Mouse (Mus musculus) hindbrain, embryonic 10.5 days (tissue): ENCODE measurements around the gene Srgap1. TPM values are rescaled to one million over a fixed set of nuclear protein-coding genes. Genes with fewer than 3 reads are reported as not detected.
A peak's percentile ranks its signal among the peaks of the same experiment; 100 is the strongest.

Experiments
- DNase-seq: peaks from one replicate; pipeline ENCODE4 v3.0.0-alpha.2; 2017; ENCODE audit warnings: low spot score
- H3K27ac ChIP-seq: fragments of 300-500 bp; sonication (generic); 2 replicates; pipeline ENCODE4 v1.5.1; 2016; ENCODE audit warnings: mild to moderate bottlenecking, moderate library complexity
- H3K27me3 ChIP-seq: fragments of 300-500 bp; sonication (generic); 2 replicates; pipeline ENCODE4 v1.6.1; 2016; ENCODE audit warnings: mild to moderate bottlenecking; ENCODE audit not compliant: poor library complexity, insufficient read depth, severe bottlenecking
- H3K36me3 ChIP-seq: fragments of 300-500 bp; sonication (generic); 2 replicates; pipeline ENCODE4 v1.6.1; 2016; ENCODE audit warnings: mild to moderate bottlenecking, moderate library complexity
- H3K4me1 ChIP-seq: fragments of 300-500 bp; sonication (generic); replicated peaks from 2 replicates; pipeline ENCODE4 v1.6.1; 2016; ENCODE audit warnings: mild to moderate bottlenecking
- H3K4me3 ChIP-seq: fragments of 300-500 bp; sonication (generic); 2 replicates; pipeline ENCODE4 v1.5.1; 2016; ENCODE audit warnings: mild to moderate bottlenecking, moderate library complexity
- H3K9me3 ChIP-seq: fragments of 300-500 bp; sonication (generic); 2 replicates; pipeline ENCODE4 v1.6.1; 2016; ENCODE audit warnings: mild to moderate bottlenecking, moderate library complexity
- WGBS: fragments of 180-500 bp; shearing (Covaris S2); methylation state at CpG from one replicate; pipeline ENCODE4 v1.1.7; 2016; 5-methylcytosine and 5-hydroxymethylcytosine counted together
- polyA plus RNA-seq: library from polyadenylated mRNA; unstranded; fragments of >200 nt; fragmentation: Nextera tagmentation; extraction: Ambion mirVana; gene quantifications from 2 replicates; pipeline ENCODE4 v1.2.1, GENCODE M21; 2016

The Srgap1 gene
- polyA plus RNA-seq, 1 experiment from 2014 or later = 17.8 TPM

DNA sequence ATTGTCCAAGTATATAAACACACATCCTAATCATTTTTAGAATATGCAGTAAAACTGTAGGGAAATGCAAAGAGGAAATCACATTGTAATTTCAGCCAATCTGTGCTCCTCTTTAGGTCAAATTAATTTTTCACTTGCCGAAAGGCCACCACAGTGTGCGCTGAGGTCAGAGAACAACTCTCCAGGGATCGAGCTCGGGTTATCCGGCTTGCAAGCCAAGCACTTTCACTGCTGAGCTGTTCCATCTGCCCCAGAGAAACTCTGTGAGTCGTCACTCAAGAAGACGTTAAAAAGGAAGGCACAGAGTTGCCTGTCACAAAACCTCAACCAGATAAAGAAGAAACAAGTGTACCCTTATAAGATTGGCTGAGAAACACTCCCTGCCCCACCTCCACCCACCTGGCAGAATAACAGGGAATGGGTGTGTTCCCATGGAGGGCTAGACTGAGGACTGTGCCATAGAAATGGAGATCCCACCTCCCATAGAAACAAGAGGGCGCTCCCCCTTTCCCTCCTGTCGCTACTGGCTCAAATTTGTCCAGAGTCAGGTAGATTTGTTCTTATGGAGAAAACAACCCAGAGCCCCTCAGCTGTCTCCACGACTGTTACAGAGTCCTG lies 63.0 kb downstream of the Srgap1 start:
- peaks cover 15% of the 10 kb centered on the region; the same call in 1 of the 2 replicates for H3K4me1 ChIP-seq
- 64% methylated on average over 10 of the region's 10 CpGs for WGBS
- no peak overlapping the region for H3K27ac ChIP-seq
- no peak for DNase-seq
- peaks cover 5% of the 10 kb centered on the region; the same call in 1 of the 2 replicates for H3K36me3 ChIP-seq
- H3K4me3 ChIP-seq = no peak overlapping the region
- no peaks in the 10 kb centered on the region for H3K27me3 ChIP-seq
- no peaks in the 10 kb centered on the region for H3K9me3 ChIP-seq

DNA sequence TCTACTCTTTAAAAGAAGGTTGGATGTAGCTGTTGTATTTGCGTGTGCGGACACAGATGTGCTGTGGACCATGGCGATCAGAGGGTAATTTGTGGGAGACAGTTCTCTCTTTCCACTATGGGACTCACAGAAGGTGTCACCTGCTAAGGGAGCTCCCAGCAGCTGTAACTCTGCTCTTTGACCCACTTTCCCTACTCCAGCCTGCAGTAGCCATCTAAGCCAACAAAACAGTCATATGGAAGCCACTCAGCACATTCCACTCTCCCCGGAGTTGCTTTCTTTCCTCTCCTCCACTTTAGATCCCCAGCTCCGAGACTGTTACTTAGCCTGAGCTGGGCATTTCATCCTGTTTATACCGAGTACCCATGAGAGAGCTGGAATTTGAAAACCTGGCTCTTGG lies 71.8 kb downstream of the Srgap1 start:
- Histone ChIP-seq H3K9me3 (no peaks in the 10 kb centered on the region), H3K4me1 (peaks cover 34% of the 10 kb centered on the region), H3K4me3 (no peak overlapping the region), H3K27me3 (no peaks in the 10 kb centered on the region), H3K27ac (peak overlapping the region; percentile 16; the same call in 1 of the 2 replicates), H3K36me3 (no peaks in the 10 kb centered on the region)
- DNase-seq = no peak
- 81% methylated on average over 6 of the region's 6 CpGs for WGBS

DNA sequence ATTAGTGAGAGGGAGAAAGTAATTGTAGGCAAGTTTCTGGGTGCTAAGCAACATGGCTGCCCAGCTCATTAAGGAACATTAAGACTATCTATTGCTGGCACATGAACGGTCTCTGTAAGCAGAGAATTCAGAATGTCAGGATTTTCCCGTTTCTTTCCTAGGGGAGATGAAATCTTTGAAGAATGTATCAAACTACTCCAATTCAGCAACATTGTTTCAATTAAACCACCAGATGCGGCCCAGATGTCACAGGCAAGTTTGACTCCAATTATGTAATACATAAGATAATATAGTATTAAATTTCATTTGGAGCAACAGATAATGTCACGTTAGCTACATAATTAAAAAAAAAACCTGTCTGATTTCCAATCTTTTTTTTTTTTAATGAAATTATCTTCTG lies 72.5 kb downstream of the Srgap1 start:
- no peaks in the 10 kb centered on the region for H3K36me3 ChIP-seq
- H3K4me3 ChIP-seq = no peak overlapping the region
- H3K27ac ChIP-seq = no peak overlapping the region
- H3K27me3 ChIP-seq = no peaks in the 10 kb centered on the region
- no peak for DNase-seq
- peaks cover 38% of the 10 kb centered on the region for H3K4me1 ChIP-seq
- 76% methylated on average over 4 of the region's 4 CpGs for WGBS
- no peaks in the 10 kb centered on the region for H3K9me3 ChIP-seq

DNA sequence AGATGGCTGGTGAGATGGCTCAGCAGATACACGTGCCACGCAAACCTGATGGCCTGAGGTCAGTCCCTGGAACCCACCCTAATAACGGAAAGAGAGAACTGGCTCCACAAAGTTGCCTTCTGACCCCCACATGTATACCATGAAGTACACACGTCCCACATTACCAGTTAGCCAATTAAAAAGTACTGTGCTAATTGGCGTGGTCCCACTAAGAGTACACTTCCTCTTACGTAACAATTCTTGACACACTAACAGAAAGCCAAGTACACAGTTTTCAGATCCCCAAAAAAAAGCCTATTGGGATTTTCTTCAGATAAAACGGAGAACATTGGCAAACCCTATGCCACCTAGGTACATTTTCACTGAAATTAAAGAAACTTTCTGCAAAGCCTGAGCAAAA lies 73.8 kb downstream of the Srgap1 start:
- no peaks in the 10 kb centered on the region for H3K27me3 ChIP-seq
- DNase-seq = no peak
- 88% methylated on average over 7 of the region's 7 CpGs for WGBS
- H3K4me3 ChIP-seq = no peak overlapping the region
- peaks cover 49% of the 10 kb centered on the region for H3K4me1 ChIP-seq
- no peaks in the 10 kb centered on the region for H3K9me3 ChIP-seq
- H3K27ac ChIP-seq = no peak overlapping the region
- no peaks in the 10 kb centered on the region for H3K36me3 ChIP-seq

DNA sequence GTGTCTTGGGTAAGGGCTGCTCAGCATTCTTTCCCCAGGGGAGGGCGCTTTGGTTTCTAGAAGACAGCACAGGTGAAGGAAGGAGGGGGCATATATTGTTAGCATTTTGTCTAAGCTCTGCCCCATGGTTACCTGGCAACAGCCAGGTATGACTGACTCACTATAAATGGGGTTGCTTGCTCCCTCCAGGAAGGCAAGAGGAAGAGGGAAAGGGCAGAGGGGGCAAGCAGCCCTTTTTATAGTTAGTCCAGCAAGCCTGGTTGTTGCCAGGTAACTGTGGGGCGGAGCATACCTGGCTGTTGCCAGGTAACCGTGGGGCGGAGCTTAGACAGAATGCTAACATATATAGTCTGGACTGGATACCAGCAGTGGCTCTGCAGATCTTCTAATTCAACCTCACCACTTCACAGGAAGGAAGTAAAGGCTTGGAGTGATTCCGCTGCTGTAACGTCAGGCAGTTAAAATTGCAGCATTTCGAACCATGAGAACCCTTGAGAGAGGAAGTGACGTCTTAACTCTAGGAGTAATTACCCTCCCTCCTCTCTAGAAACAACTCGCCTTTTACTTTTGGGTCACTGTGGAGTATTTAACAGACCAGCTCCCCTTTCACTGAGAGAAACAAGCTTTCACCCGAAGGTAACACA lies 74.7 kb downstream of the Srgap1 start:
- WGBS = 86% methylated on average over 10 of the region's 10 CpGs
- no peaks in the 10 kb centered on the region for H3K27me3 ChIP-seq
- 0 out of 2 replicates have a peak overlapping the region, but pooled peaks have one; percentile 8 for H3K27ac ChIP-seq
- no peaks in the 10 kb centered on the region for H3K36me3 ChIP-seq
- no peak for DNase-seq
- H3K4me1 ChIP-seq = peaks cover 57% of the 10 kb centered on the region
- H3K4me3 ChIP-seq = no peak overlapping the region
- H3K9me3 ChIP-seq = no peaks in the 10 kb centered on the region

DNA sequence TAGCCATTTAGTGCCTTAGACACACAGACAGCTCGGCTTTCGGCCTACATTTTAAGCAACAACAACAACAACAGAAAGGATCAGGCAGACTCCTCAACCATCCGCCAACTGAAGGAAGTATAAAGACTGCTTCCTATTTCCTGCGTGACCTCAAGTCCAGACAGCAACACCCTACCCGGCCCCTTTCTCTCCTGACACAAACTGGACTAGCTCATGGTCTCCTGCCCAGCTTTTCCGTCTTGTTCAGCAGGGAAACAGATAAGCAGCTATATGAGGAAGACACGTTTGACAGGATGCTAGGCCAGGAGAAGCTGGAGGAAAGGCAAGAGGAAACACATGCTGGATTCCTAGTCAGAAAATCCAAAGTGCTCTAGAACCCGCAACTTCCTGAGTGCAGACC lies 75.5 kb downstream of the Srgap1 start:
- H3K27me3 ChIP-seq = no peaks in the 10 kb centered on the region
- no peaks in the 10 kb centered on the region for H3K9me3 ChIP-seq
- peak overlapping the region; percentile 67 for H3K27ac ChIP-seq
- no peaks in the 10 kb centered on the region for H3K36me3 ChIP-seq
- peaks cover 60% of the 10 kb centered on the region for H3K4me1 ChIP-seq
- H3K4me3 ChIP-seq = no peak overlapping the region
- WGBS = 57% methylated on average over 8 of the region's 8 CpGs
- DNase-seq = no peak

DNA sequence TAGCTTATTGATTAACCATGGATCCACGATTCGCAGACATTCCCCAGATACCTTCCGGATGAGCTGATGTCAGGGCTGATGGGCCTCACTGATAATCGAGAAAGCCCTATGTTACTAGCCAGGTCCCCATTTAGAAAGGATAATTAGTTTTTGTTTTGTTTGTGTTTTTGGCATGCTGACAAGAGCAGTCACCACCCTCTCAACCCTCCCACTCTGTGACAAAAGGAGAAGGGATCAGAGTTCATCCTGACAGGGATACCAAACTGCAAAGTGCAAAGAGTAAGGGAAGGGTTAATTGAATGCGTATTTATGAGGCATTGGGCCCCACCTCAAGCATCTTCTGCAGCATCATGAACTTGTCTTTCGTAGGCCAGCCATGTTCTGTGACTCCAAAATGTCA lies 76.2 kb downstream of the Srgap1 start:
- no peaks in the 10 kb centered on the region for H3K9me3 ChIP-seq

DNA sequence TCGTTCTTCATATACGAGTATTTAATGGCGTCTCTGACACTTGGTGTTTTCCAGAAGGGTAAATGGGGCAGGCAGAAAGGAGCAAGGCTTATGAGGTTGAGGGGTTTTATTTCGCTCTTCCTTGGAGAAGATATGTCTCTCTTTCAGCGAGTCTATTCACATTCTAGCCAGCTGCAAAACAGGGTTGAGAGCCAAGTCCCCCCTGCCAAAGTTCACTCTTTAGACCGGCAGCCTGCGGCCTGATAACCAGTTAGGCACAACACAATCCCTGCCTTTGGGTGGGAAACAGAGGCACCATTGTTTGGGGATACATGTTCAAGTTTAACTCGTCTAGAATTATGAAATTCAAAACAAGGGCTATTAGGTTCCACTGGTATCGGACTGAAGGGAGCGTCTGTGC lies 83.0 kb downstream of the Srgap1 start:
- no peaks in the 10 kb centered on the region for H3K9me3 ChIP-seq
- 88% methylated on average over 10 of the region's 10 CpGs for WGBS
- no peak overlapping the region for H3K27ac ChIP-seq
- no peaks in the 10 kb centered on the region for H3K27me3 ChIP-seq
- no peaks in the 10 kb centered on the region for H3K36me3 ChIP-seq
- no peak overlapping the region for H3K4me3 ChIP-seq
- peaks cover 24% of the 10 kb centered on the region for H3K4me1 ChIP-seq
- DNase-seq = no peak

More for the DNA sequence above, 76.2 kb downstream of the Srgap1 start:
- Histone ChIP-seq H3K4me1 (peaks cover 60% of the 10 kb centered on the region), H3K27ac (peak overlapping the region; percentile 67), H3K27me3 (no peaks in the 10 kb centered on the region), H3K36me3 (no peaks in the 10 kb centered on the region), H3K4me3 (no peak overlapping the region)
- WGBS = 46% methylated on average over 6 of the region's 6 CpGs
- no peak for DNase-seq

DNA sequence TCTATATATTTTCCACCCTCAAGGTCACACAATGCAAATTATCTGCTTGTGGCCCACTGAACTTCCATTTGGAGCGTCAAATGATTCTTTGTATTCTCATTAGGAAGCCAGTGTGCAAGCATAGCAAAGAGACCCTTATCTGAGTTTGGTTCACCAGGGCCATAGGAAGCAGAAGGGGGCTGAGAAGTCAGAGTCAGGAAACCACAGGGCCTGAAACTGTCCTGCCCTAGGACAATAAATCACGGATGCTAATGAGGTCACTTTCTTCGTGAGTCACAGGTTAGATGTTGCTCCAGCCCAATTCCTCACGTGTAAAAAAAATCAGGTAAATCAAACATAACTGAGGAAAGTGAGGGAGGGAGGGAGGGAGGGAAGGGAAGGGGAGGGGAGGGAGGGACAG lies 85.1 kb downstream of the Srgap1 start:
- H3K4me3 ChIP-seq = no peak overlapping the region
- H3K27me3 ChIP-seq = no peaks in the 10 kb centered on the region
- peaks cover 6% of the 10 kb centered on the region; the same call in 1 of the 2 replicates for H3K4me1 ChIP-seq
- H3K9me3 ChIP-seq = no peaks in the 10 kb centered on the region
- DNase-seq = no peak
- H3K27ac ChIP-seq = no peak overlapping the region
- 70% methylated on average over 4 of the region's 4 CpGs for WGBS
- no peaks in the 10 kb centered on the region for H3K36me3 ChIP-seq

DNA sequence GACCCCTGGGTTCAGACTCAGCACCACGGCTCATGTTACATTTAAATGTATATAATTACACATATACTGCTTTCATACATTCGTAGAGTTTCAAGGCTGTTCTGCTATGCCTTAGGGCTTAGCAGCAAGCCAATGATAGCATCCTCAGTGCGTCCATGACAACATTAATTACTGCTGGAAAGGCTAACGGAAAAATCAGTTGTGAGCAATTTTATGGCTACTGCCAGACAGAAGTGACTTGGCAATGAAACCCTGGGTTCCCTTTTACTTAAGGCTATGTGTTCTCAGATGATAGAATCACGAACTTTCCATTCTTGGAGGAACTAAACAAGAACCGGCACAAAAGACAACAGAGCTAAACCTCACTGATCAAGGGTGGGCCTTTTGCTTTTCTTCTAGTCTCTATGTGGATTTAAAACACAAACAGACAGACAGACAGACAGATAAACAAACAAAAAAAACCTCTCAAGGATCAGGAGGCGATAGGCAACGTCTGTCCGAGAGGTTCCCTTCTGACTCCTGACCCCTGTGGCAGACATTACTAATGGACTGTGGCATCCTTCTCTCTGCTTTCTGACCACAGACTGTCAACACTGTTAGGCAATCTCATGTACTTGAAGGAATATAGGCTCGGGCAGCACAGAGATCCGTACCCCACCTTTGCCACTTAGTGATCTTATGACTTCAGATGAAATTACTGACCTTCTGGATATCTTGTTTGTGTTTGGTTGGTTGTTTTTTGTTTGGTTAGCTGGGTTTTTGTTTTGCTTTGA lies 85.8 kb downstream of the Srgap1 start:
- DNase-seq = no peak
- Histone ChIP-seq H3K4me1 (peaks cover 13% of the 10 kb centered on the region; the same call in 1 of the 2 replicates), H3K9me3 (no peaks in the 10 kb centered on the region), H3K27ac (no peak overlapping the region), H3K36me3 (no peaks in the 10 kb centered on the region), H3K27me3 (no peaks in the 10 kb centered on the region), H3K4me3 (no peak overlapping the region)
- WGBS = 66% methylated on average over 11 of the region's 11 CpGs

DNA sequence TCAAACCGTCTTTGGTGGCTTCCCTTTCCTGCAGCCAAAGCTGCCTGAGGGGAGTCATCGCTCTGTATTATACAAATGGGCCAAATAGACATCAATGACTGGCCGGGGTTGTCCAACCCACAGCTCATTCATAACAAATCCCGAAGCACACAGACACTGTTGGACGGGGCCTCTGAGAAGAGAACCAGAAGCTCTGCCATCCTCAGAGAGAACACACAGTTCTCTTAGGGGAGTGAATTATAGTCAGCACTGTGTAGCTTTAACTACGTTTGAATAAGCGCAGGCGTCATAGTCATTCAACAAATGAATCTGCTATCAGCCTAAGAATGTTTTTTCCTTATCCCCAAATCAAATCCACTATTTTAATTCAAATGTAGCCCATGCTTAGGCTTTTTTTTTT lies 88.4 kb downstream of the Srgap1 start:
- Histone ChIP-seq H3K4me1 (peaks cover 20% of the 10 kb centered on the region; the same call in 1 of the 2 replicates), H3K27me3 (no peaks in the 10 kb centered on the region), H3K27ac (no peak overlapping the region), H3K4me3 (no peak overlapping the region), H3K9me3 (no peaks in the 10 kb centered on the region), H3K36me3 (no peaks in the 10 kb centered on the region)
- 88% methylated on average over 8 of the region's 8 CpGs for WGBS
- DNase-seq = no peak

DNA sequence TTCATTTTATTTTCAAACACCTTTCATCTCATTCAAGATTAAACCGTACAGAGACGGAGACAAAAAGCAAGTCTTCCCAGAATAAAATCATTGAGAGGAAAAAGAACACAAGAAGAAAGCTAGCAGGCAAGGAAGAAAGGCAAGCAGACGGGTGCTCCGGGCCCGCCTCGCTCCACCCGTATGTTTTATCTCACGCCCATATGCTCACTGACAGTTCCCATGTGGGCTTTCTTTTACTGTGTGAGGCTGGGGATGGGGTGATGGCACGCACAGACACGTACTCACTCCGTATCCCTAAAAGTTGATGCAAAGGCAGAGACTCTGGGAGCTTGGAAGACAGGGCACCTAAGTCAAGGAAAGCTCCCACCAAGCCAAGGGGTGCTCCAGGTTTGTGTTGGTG lies 90.6 kb downstream of the Srgap1 start:
- H3K27ac ChIP-seq = 0 out of 2 replicates have a peak overlapping the region, but pooled peaks have one; percentile 12
- no peaks in the 10 kb centered on the region for H3K27me3 ChIP-seq
- H3K9me3 ChIP-seq = no peaks in the 10 kb centered on the region
- peaks cover 19% of the 10 kb centered on the region; the same call in 1 of the 2 replicates for H3K4me1 ChIP-seq
- no peaks in the 10 kb centered on the region for H3K36me3 ChIP-seq
- no peak overlapping the region for H3K4me3 ChIP-seq
- DNase-seq = no peak
- WGBS = 83% methylated on average over 11 of the region's 11 CpGs

DNA sequence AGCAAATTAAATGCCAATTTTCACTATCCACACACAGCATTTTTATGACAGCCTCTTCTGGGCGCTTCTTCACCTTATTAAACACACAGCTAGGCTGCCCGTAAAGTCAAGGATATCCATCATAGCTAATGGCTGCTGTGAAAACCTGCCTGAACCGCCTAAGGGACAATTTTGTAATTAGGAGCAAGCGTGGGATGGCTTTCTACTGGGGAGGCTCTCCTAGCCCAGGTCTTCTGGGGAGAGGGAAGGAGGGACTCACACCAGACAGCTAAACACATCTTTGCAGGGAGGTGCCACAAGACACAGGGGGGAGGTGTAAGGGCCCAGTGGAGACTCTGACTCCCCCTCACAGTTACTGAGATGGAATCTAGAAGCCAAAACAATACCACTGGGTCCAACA lies 91.4 kb downstream of the Srgap1 start:
- Histone ChIP-seq H3K27ac (no peak overlapping the region), H3K36me3 (no peaks in the 10 kb centered on the region), H3K4me3 (no peak overlapping the region), H3K4me1 (peaks cover 14% of the 10 kb centered on the region; the same call in 1 of the 2 replicates), H3K27me3 (no peaks in the 10 kb centered on the region), H3K9me3 (no peaks in the 10 kb centered on the region)
- 82% methylated on average over 4 of the region's 4 CpGs for WGBS
- DNase-seq = no peak
